Mouse (Mus musculus): ENCODE data around the gene Olfr851.

Gene Olfr851

DNA sequence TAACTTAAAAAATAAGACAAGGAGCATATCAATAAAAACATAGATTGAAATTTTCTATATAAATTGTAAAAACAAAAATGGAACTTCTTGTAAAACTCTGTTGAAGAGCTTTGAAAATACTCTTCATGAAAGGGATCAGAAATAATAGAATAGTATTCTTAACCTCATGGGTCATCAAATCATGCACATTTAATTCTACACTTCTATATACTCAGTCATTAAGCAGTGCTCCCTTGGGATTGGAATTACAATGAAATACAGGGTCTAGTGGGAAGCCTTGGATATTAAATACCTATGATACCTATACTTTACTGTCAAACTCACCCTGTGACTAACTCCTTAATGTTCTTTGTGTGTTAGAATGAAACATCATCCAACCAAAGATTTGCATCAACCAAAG is at the start of gene Olfr851:
Gene Olfr851 (plus strand): TSS at position 301 of the 400 bp plus-strand sequence.
- no peak for DNase-seq

DNA sequence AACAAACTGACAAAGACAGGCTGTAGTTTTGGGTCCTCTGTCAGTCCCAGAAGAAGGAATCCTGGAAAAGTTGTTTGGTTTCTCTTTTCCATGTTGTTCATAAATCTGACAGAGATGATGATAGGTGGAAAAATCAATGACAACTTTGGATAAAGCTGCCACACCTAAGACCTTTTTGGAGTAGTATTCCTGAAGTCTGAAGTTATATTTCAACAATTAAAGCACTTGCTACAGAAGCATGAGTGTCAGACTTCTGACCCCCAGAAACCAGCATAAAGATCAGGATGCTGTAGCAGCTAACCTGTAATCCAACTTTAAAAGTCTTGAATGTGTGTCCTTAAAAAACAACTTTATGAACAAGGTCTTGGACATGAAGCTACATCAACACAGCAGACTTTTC is 14.9 kb upstream of the Olfr851 start, which contains the start of gene Olfr850:
Gene Olfr850 (minus strand): TSS at position 101 of the 400 bp plus-strand sequence.
- no peak for DNase-seq

DNA sequence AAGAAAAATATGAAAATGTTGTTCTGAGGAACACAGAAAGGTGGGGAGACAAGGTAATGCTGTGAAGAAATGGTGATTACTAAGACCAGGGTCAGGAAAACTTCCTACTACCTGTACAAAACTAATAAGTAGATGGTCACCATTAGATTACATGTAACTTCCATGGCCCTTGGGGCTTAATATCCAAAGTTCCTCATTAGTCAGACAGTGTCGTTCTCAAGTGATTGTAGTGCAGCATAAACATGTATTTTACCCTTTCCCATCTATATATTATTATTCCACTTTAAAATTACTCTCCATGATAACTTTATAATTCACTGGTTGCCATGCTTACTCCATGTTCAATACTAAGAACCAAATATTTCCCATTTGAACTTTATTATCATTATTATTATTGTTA is 47.9 kb downstream of the Olfr851 start, which contains the start of gene Olfr853:
Gene Olfr853 (minus strand): TSS at position 101 of the 400 bp plus-strand sequence.
- no peak for DNase-seq
